Mouse (Mus musculus) embryo, embryonic 11 days (tissue): Measurements from ENCODE around the gene 4930564D02Rik.

Experiments
- DNase-seq: peaks from one replicate; pipeline ENCODE4 v3.0.0-alpha.2; 2015

Gene 4930564D02Rik

DNA sequence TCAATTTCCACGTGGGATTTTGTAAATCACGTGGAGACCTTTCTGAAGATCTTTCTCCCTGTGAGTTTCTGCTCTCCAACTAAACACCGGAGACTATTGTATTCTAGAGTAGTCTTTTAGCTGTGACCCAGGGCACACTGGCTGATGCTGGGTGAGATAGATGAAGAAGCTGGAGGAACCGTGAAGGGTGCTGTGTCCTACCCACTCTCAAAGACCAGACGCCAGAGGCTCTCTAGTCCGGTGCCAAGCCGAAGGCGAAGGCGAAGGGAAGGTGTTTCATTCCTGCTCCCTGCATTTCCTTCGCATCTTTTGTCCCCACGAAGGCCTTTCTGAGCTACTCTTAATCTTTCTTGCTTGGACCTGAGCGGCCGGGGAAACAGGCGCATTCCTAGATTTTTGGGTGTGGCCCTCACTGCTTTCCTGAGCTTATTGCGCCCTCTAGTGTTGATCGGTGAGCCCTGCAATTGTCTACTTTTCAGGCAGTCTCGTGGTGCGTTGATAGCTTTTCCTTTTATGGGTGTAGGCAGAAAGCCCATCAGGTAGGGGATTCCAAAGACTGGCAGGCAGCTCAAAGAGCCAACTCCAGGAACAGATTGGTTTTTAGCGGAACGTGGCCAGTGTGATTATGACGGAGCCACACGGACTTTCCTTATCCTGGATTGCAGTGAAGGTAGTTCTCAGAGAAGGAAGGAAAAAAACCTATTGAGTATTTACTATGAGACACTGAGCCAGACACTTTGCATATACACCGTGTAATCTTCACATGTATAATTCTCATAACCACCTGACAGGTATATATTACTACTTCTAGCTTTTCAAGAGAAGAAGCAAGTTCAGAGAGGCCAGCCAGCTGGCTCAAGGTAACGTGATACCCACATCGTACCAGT is 7.8 kb upstream of the 4930564D02Rik start:
- DNase-seq: peak; percentile 90

DNA sequence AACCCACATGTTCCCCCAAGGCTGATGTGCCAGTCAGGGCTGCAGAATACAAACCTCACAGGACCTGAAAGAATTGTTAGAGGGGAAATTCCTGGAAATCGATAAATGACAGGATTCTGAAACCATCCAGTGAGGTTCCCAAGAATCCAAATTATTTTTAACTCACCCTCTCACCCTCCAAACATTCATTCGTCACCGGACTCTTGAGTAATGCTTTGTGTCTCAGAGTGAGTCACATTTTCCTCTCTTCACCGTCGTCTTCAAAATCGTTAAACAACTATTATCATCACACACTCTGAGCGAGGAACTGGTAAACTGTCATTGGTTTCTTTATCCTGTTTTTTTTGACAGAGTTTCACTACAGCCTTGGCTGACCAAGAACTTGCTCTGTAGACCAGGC is 6.7 kb upstream of the 4930564D02Rik start:
- no peak for DNase-seq

DNA sequence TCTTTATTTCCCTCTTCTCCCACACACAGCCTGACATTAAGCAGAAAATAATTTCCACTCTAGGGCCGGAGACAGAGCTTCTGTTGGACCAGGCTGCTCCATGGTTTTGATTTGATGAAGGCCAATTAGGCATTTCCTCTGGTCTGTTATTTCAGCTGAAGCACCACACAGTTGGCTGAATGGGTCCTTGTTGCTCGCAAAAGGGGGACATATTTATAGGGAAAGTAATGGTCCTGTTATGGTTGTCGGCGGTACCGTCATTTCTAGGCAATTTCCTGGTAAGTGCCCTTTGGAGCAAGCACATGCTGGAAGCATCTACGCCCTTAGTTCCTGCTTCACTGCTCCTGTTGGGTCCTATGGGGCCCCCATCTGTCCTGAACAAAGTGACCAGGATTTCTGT is 5.7 kb upstream of the 4930564D02Rik start:
- peak; percentile 30 for DNase-seq

DNA sequence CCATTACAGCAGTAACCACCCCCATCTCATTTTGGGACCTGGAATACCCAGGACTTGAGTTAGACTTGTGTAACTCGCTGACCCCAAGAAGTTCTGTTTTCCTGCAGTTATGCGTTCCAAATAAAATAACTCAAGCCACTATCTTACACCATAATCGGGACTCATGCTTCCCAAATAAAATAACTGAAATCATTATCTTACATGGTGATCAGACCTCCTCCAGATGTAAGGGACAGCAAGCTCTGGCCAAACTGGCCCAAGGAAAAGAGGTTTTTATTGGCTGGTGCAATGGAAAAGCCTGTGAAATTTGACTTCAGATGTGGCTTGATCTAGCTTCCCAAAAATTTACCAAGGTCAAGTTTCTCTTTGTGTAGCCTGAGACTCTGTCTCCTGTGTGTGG is 5.1 kb upstream of the 4930564D02Rik start:
- no peak for DNase-seq

DNA sequence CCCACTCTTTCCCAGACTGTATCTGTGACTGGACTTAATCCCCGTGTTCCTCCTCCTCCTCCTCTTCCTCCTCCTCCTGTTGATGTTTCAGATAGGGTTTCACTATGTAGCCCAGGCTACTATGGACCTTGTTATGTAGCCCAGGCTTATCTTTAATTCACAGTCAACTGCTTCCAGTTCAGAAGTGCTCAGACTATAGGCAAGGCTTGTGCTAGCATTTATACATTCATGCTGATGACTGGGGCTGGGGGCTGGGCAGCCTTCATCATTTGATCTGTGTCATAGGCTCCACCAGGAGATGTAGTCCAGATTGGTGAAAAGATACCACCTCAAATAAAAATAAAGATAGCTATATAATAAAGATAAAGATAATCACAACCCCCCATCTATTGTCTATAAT is 4.7 kb upstream of the 4930564D02Rik start:
- DNase-seq: no peak

DNA sequence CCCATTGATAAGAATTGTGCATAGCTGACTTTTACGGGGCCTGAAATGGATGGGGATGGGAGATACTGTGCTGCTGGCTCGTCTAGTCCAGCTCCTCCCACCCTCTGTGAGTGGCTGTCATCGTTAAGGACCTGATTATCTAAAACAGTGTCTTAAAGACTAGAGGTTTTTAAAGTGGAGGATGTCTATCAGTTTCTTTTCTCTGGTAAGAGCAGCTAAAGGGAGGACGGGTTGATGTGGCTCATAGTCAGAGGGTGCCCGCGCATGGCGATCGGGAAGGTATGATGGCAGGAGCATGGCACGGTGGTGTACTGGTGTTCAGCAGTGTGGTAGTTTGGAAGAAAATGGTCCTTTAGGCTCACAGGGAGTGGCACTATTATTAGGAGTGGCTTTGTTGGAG is 4.0 kb upstream of the 4930564D02Rik start:
- DNase-seq: no peak

DNA sequence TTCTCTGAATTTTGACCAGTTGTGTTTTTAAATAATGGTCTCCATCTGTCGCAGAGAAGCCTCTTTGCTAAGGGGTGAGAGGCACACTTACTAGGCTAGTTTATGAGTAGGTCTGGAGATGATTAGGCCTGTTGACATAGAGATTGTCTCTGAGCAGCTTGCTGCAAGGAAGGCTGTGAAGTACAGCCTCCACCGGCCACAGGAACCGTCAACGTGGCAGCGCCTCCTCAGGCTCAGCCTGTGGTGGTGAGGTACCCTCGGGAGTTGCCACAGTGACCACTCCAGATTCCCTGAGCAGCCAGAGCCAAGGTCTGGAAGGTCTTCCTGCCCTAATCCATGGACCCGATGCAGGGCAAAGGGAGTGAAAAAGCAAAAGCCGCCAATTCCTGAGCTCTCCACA is 3.9 kb downstream of the 4930564D02Rik start:
- DNase-seq: peak; percentile 15

DNA sequence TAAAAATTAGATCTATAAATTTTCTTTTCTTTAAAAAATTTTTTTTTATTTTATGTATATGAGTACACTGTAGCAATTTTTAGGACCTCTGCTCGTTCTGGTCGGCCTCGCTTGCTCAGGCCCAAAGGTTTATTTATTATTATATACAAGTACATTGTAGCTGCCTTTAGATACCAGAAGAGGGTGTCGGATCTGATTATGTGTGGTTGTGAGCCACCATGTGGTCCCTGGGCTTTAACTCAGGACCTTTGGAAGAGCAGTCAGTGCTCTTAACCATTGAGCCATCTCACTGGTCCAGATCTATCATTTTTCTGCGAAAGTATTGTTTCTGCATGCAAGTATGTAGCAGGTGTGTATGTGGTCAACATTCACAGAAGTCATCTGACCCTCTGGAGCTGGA is 4.6 kb downstream of the 4930564D02Rik start:
- no peak for DNase-seq

DNA sequence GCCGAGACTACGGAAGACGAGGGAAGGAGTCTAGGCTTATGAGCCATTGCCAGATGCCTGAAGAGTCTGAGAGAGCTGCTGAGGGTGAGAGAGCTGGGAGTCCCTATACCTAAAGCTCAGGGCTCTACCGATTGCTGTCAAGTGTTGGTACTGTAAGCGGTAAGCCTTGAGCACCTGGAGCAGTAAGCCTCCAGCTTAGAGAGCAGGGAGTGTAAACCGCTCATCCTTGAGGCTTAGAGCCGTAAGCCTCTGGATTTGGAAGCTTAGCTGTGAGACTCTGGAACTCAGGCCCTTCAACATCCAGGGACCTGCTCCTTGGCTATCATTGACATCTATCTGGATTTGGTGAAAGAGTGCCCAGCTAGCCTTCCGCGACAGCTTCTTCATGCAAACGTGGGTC is 5.9 kb downstream of the 4930564D02Rik start:
- no peak for DNase-seq

DNA sequence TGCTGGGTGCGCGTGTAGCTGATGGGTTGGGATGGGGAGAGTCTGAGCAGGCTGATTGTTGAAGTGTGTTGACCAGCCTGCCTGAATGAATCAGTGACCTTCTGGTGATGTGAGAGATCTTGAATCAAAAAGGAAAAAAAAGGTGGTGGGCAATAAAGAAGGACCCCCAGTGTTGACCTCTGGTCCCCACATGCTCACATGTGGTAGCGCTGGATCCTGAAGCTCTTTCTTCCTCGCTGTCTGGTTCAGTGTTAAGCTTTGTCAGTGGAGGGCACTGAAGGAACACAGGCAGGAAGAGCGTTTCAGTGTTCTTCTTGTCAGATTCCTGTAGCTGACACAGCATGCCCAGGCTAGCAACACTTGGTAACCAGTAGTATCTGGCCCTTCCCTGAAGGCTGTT is 9.2 kb downstream of the 4930564D02Rik start:
- DNase-seq: no peak

DNA sequence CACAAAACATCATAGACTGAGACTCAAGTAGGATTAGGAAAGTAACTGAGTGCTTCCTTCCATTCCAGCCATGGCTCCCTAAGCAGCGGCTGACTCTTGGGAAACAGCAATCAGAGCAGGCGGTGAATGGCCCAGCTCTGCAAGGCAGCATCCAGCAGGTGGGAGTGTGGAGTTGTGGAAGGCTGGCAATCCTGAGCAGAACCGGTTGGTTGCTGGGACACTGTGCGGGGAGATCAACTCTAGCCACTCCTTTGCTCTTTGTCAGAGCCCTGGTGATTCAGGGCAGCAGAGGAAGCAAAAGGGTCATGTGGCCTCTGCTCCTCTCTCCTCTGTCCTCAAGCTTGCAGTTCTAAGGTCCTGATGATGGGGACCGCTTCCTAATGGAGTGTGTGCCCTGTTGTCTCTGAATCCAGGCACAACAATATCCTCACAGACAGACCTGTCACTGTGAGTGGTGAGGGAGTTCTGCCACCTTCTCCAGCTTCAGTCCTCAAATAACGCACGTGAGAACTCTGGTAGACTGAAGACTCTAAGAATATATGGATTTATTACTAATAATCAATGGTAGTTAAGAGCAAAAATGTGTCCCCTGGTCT is 11.7 kb downstream of the 4930564D02Rik start:
- peak; percentile 88 for DNase-seq

DNA sequence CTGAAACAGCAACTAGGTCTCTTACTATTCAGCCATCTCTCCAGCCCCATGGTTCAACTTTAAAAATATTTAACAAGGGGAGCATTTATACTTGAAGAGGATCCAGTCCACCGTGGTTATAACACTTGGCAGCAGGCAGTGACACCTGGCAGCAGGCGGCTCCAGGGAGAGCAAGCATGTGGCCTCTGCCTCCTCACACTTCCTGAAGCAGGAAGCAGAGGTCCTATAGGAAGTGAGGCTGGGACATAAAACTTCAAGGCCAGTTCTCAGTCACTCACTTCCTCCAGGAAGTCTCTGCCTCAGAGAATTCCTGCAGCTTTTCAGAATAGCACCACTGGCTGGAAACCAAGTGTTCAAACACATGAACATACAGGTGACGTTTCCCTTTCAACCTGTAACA is 20.7 kb downstream of the 4930564D02Rik start:
- DNase-seq: no peak

DNA sequence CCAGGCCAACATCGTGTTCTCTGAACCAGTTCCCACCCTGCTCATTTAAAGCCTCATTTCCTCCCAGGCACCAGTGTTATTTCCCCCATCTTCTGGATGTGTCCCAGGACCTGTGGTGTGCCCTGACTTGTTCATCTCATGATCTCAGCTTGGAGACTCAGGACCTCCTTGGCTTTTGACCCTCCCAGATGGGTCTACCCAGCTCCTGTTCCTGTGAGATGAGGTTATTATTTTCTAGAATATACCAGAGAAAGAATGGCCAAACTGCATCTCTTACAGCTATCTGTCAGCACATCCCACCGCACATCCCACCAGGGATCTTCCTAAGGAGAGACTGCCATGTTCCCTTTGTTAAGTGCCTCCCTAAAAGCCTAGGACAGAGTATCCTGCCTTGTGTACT is 22.0 kb downstream of the 4930564D02Rik start:
- no peak for DNase-seq

DNA sequence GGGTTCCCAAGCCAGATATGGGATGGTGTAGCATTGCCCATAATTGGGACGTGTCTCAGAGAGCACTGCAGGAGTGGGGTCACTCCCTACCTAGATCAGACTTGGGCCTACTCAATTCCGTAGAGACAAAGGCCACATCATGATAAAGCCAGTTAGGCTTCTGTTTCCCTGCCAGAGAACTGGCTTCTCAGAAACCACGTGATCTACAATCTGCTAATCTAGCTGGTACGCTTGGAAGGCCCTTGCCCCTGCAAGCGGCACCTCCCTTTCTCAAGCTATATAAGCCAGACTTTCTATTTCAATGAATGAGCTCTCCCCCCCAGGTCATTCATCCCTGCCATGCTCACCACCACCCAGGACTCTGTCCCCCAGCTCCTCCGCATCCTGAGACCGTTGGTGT is 23.5 kb downstream of the 4930564D02Rik start:
- no peak for DNase-seq

DNA sequence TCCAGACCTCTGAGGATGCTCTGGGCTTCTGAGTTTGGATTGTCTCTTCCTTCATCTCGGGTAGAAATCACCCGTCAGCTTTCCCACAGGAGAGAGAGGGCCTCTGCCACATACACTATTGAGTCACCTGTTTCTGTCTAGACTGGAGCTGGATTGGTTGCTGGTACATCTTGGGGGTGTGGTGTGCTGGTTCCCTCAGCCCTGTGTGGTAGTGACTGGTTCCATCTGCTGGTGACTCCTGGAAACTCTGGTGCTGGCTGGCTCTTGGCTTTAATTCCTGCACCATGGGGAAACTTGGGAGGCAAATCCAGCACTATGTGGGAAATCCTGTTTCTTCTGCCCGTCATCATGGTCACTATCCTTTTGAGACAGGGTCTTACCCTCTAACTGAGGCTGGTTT is 24.3 kb downstream of the 4930564D02Rik start:
- DNase-seq: peak; percentile 50

DNA sequence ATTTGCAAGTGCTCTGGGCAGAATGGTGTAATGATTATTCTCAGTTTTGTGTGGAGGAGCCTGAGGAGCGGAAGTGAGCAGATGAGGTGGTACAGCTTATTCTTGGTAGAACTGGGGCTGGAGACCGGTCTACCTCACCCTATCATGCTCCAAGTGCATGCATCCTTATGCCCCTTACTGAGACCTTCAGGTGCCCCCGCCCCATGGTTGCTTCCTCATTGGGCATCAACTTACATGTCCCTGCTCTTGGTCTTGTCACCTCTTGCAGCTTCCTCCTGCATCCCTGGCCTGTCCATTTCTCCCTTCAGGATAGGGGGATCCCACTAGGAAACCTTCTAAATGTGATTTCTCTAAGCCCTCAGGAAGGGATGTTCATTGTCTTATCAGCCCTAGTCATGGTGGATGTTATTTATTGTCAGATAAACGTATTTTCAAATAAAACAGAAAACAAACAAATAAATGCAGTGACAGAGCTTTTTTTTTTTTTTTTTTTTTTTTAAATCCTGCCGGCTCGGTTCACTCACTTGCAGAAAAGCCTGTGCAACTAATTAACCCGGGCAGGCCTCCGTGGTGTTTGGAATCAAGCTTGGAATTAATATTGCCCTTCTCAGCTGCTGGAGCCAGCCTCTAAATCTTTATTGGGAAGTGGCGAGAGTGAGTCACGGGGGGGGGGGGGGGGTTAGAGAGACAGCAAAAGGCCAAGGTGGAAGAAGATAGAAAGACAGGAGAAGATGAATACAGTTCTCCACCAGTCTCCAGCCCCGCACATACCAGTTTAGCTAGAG is 26.3 kb downstream of the 4930564D02Rik start:
- DNase-seq: no peak

DNA sequence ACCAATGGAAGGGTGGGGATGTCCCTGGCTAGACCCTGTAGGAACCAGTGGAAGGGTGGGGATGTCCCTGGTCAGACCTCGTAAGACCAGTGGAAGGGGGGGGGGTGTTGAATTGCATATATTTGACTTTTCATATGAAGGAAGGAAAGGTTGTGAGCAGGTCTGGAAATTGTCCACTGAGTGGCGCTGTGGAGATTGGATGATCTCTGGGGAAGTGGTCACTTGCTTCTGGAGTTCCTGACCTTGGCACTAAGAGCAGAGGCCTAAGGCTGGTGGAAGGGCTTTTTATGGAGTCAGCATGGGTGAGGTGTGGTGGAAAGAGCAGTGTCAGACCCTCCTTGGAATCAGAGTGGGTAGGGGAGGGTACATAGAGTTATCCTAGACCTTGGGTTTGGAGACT is 27.8 kb downstream of the 4930564D02Rik start:
- no peak for DNase-seq

DNA sequence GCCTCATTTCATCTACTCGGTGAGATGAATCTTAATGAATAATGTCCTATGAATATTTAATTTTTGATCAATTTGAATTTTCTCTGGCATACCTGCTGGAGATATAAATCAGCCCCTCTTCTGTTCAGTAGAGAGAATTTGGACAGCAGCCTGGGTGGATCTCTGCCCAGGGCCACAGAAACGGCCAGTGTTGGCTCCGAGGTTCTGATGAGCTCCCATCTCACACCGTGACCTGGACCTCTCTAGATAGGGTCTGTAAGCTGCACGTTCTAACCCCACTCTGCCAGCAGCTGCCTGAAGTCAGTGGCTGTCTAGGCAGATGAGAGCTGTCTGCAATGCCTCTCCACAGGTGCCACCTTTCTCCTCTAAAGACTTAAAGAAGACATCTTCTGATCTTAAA is 28.4 kb downstream of the 4930564D02Rik start:
- no peak for DNase-seq

DNA sequence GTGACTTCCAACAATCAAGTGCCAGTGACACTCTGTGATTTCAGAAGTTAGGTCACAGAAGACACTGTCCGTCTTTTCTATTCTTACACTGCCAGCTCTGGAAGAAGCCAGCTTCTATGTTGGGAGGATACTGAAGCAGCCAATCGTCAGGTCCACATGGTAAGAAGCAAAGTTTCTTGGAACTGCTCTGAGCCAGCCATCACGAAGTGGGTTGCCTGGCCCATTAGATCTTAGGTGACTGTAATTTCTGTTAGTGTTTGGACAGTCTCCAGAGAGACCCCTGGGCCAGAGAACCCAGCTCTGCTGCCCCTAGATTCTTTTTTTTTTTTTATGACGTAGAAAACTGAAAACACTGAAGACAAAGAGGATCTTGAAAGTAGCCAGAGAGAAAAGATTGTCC is 30.9 kb downstream of the 4930564D02Rik start:
- no peak for DNase-seq

DNA sequence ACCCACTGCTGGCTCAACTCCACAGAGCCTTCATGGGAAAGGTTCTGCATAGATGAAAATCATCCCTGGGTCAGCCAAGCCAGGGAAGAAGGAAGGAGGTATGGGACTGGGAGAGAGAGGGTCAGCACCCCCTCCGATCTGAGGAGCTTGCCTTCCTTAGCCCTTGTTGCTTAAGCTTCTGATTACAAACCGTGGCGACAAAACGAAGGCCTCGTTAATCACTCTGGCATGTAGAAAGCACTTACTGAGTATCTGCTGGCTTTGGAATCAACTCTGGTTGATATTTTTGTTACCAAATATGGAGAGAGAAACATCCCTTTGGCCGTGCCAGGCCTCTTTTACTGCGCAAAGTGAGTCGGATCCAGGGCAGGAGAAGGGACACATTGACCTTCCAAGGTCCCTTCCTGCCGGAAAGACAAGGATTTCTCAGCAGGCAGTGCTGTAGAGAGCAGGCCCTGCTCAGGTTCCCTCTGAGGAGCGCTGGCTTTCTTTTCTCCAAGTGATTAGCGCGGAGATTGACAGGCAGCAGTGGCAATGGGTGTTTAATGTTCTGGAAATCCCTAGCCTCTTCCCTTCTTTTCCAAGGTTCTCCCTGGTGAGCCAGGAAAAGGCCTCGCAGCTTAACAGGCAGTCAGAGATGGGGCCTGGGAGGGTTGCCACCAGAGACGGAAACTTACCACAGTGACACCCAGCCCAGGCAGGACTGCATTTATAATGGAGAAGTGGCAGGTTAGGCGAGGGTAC is 33.1 kb downstream of the 4930564D02Rik start:
- DNase-seq: peak; percentile 29

DNA sequence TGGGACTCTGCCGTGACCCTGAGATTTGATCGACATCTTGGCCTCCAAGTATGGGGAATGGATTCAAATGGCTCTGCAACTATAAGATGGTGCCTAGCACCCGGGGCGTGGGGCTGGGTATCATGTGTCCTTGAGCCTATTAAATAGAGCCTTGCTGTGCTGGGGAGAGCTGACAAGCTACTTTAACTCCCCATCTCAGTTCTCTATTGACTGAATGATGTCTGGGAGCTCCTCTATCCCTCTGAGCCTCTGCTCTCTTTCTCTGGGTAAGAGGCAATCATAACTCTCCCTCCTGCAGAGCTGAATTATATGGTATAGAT is 33.6 kb downstream of the 4930564D02Rik start:
- DNase-seq: peak; percentile 8

DNA sequence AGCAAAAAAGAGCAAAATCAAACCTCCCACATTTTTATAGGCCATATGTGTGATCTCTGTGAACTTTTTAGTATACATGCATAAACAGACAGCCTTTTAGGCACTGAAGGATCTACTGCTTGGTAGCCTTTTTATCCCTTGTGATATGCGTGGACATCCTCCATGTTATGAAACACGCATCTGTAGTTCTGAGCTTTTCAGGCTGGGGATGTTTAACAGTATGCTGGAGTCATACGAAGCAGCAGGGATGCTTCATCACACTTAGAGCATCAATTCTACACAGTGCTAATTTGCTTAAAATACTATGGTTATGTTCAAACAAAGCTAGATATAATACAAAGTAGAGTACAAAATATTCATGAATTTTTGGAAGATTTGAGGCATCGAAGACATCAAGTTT is 39.2 kb downstream of the 4930564D02Rik start:
- DNase-seq: no peak

DNA sequence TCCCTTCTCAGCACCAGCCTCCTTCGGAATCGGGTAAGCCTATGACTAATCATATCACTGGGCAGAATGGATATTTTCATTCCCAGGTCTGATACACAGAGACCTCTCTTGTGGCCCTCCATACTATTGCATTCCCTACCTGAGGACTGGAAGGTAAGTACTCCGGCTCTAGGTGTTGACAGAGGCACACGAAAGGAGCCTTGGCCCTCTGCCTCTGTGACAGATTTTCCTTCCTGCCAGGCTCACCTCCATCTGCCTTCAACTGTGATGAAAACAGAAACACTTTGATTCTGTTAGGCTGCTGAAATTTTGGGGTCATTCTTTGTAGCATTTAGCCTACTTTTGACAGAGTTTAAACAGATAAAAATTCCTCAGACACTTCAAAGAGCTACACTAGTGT is 47.2 kb downstream of the 4930564D02Rik start:
- DNase-seq: no peak
